Mouse (Mus musculus) cerebellum, postnatal 25 days (tissue): ENCODE measurements at regions not wholly inside any gene's neighbourhood (a gene's known extent, or its start where the extent isn't known, plus 50 kb on each side); places are given as distances from the start of the nearest gene placed in this dataset.

Experiments
- DNase-seq, 2 experiments: peaks; one replicate each; pipeline ENCODE4 v3.0.0; 2021; ENCODE audit warnings: mixed read lengths in 2 of 2

GRCm38 (mm10) chr13:53553192-53553875 lies 80.5 kb upstream of the Msx2 start:
- no peak for DNase-seq

- no peak for DNase-seq
Measured at GRCm38 (mm10) chr13:53548396-53548795, 75.5 kb upstream of the Msx2 start.

- DNase-seq: no peak
Measured at GRCm38 (mm10) chr13:53543291-53543690, 70.4 kb upstream of the Msx2 start.

GRCm38 (mm10) chr13:53539797-53540196 lies 66.9 kb upstream of the Msx2 start:
- DNase-seq: no peak

GRCm38 (mm10) chr13:53537937-53538336 lies 65.1 kb upstream of the Msx2 start:
- no peak for DNase-seq

- DNase-seq: no peak
Measured at GRCm38 (mm10) chr13:53535781-53536425, 63.0 kb upstream of the Msx2 start.

- no peak for DNase-seq
Measured at GRCm38 (mm10) chr13:53533738-53534137, 60.9 kb upstream of the Msx2 start.

- DNase-seq: no peak
Measured at GRCm38 (mm10) chr13:53526880-53527279, 54.0 kb upstream of the Msx2 start.

- DNase-seq: no peak
Measured at GRCm38 (mm10) chr13:53522807-53523206, 49.9 kb upstream of the Msx2 start.
